Mouse (Mus musculus) ZHBTc4 (cell line): ENCODE measurements at regions not wholly inside any gene's neighbourhood (a gene's known extent, or its start where the extent isn't known, plus 50 kb on each side); places are given as distances from the start of the nearest gene placed in this dataset.

Experiments
- DNase-seq: peaks from one replicate; pipeline ENCODE4 v3.0.0-alpha.2; 2011; ENCODE audit warnings: low read depth, low spot score

DNA sequence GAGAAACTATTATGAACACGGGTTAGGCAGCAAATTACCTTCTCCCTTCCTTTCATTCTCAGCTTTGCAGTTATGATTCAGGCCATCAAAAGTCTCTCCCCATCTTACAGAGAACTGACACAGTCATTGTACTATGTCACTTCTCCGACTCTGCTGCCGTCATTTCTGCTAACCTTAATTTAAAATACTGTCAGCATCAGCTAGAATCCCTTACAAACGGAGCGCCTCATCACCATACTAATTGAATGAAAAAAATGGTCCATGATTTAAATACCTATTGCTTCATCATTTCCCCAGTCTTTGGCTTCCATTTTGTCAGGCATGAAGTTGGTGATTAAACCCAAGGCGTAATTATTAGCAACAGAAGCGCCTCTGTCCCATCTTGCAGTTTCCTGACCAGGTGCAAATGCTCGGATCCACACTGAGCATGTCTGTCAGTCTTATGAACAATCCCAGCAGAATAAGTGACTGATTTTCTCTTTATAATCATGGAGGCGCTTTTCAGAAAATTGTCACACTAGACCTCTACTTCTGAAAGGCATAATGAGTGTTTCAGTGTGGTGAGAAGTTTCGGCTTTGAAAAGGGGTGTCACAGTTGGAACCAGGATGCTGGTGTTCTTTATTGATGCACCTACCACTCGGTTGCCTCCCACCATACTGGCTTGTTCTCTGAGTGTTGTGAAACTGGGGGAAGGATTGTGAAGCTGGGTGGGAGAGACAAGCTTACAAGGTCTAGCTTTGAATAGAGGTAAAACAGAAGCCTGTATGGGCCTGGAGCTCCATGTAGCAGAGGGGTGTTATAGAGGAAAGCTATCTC is 52.4 kb upstream of the Npy start:
- DNase-seq, result no peak
